Mouse (Mus musculus) forebrain, embryonic 11.5 days (tissue): ENCODE measurements around the gene Zfp105. TPM values are rescaled to one million over a fixed set of nuclear protein-coding genes. Genes with fewer than 3 reads are reported as not detected.

Experiments
- ATAC-seq: fragments of 200-750 bp; cut with Nextera tagmentation; replicated peaks from 2 replicates; pipeline ENCODE4 v1.8.0; 2017; ENCODE audit warnings: moderate TSS enrichment; ENCODE audit not compliant: low FRiP score
- DNase-seq: peaks from one replicate; pipeline ENCODE4 v3.0.0-alpha.2; 2017; ENCODE audit warnings: low spot score
- H3K27ac ChIP-seq: fragments of 300-500 bp; sonication (generic); 2 replicates; pipeline ENCODE4 v1.5.1; 2014; ENCODE audit warnings: low read depth, low read length
- H3K27me3 ChIP-seq: fragments of 300-500 bp; sonication (generic); 2 replicates; pipeline ENCODE4 v1.6.1; 2014; ENCODE audit warnings: mild to moderate bottlenecking, low read length, mixed read lengths; ENCODE audit not compliant: control insufficient read depth, insufficient read depth
- H3K36me3 ChIP-seq: fragments of 300-500 bp; sonication (generic); 2 replicates; pipeline ENCODE4 v1.6.1; 2014; ENCODE audit warnings: mild to moderate bottlenecking, low read length, moderate library complexity, mixed read lengths; ENCODE audit not compliant: control insufficient read depth, insufficient read depth
- H3K4me1 ChIP-seq: fragments of 300-500 bp; sonication (generic); replicated peaks from 2 replicates; pipeline ENCODE4 v1.6.1; 2014; ENCODE audit warnings: low read length, mixed read lengths; ENCODE audit not compliant: control insufficient read depth, insufficient read depth
- H3K4me2 ChIP-seq: fragments of 300-500 bp; sonication (generic); 2 replicates; pipeline ENCODE4 v1.6.1; 2014; ENCODE audit warnings: low read depth, mild to moderate bottlenecking, low read length, moderate library complexity, mixed read lengths; ENCODE audit not compliant: severe bottlenecking
- H3K4me3 ChIP-seq: fragments of 300-500 bp; sonication (generic); 2 replicates; pipeline ENCODE4 v1.5.1; 2014; ENCODE audit warnings: low read depth, low read length
- H3K9ac ChIP-seq: fragments of 300-500 bp; sonication (generic); 2 replicates; pipeline ENCODE4 v1.6.1; 2014; ENCODE audit warnings: low read length
- H3K9me3 ChIP-seq: fragments of 300-500 bp; sonication (generic); 2 replicates; pipeline ENCODE4 v1.6.1; 2016; ENCODE audit warnings: low read length, mixed read lengths; ENCODE audit not compliant: control insufficient read depth
- WGBS: fragments of 180-500 bp; shearing (Covaris S2); extraction: QIAGEN DNeasy Blood & Tissue Kit; methylation state at CpG from one replicate; pipeline ENCODE4 v1.1.7; 2014; 5-methylcytosine and 5-hydroxymethylcytosine counted together
- polyA plus RNA-seq: library from polyadenylated mRNA; unstranded; fragments of >200 nt; fragmentation: Nextera tagmentation; extraction: Ambion mirVana; gene quantifications from 2 replicates; pipeline ENCODE4 v1.2.1, GENCODE M21; 2014

Gene Zfp105
- 32.2 and 34.8 TPM in 2 replicates for polyA plus RNA-seq

GRCm38 (mm10) chr9:122922936-122923381 lies at the start of gene Zfp105:
TSS of gene Zfp105 (plus strand) at chr9:122923072.
- Histone ChIP-seq H3K27ac (peak within 1 kb of the TSS; percentile 63), H3K4me2 (peak within 1 kb of the TSS; percentile 53), H3K9ac (peak within 1 kb of the TSS; percentile 97), H3K4me1 (peaks cover 3% of the 10 kb centered on the region; the same call in 1 of the 2 replicates), H3K36me3 (peaks cover 28% of the 10 kb centered on the region), H3K27me3 (no peaks in the 10 kb centered on the region), H3K4me3 (peak within 1 kb of the TSS; percentile 75), H3K9me3 (no peaks in the 10 kb centered on the region)
- peak; percentile 93 for DNase-seq
- ATAC-seq = peak; percentile 99
- WGBS = under 1% methylated on average over 43 of the region's 43 CpGs

- no peak overlapping the region for H3K9ac ChIP-seq
- H3K4me2 ChIP-seq = no peak overlapping the region
- no peak overlapping the region for H3K4me3 ChIP-seq
- H3K4me1 ChIP-seq = no peaks in the 10 kb centered on the region
- no peaks in the 10 kb centered on the region for H3K36me3 ChIP-seq
- WGBS = 69% methylated on average over 1 of the region's 1 CpGs
- no peaks in the 10 kb centered on the region for H3K27me3 ChIP-seq
- no peak overlapping the region for H3K27ac ChIP-seq
- no peaks in the 10 kb centered on the region for H3K9me3 ChIP-seq
- DNase-seq (no peak), ATAC-seq (no peak)
These were observed 48.2 kb upstream of the Zfp105 start for GRCm38 (mm10) chr9:122874653-122875052.

DNA sequence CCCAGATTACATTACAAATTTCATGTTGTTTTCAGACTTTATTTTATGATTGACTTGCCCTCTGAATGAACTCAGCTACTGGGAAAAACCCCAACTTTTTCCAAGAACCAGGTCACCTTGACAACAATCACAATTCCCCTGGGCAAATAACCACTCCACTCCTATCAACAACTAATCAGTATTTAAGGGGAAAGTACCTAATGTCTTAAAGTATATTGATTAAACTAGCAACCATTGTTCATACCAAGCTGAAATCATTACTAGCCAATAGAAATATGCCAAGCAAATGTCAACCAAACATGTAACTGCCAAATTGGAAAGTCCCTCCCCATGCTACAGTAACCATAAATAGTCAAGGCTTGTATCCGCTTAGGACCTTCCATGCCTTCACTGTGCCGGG lies 47.7 kb upstream of the Zfp105 start:
- Histone ChIP-seq H3K4me3 (no peak overlapping the region), H3K4me1 (no peaks in the 10 kb centered on the region), H3K27ac (no peak overlapping the region), H3K4me2 (no peak overlapping the region), H3K27me3 (no peaks in the 10 kb centered on the region), H3K9ac (no peak overlapping the region), H3K9me3 (no peaks in the 10 kb centered on the region), H3K36me3 (no peaks in the 10 kb centered on the region)
- no peak for ATAC-seq
- DNase-seq = no peak
- 89% methylated on average over 2 of the region's 2 CpGs for WGBS

DNA sequence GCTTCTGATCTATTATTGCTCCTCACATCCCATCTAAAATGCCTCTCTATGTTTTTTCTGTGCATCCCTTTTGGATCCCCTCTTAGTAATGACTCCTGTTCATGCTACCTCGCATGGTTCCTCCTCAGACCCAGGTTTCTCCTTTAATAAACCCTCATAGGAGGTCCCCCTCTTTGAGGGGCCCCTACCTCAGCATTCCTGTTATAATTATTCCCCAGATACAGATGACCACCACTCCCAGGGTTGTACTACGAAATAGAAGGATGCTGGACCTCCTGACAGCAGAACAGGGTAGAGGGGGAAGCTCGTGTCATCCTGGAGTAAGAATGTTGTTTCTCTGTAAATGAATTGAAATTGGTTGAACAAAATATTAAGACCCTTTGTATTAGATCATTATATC lies 37.5 kb upstream of the Zfp105 start, which contains the start of gene Zkscan7:
TSS of gene Zkscan7 (plus strand) at position 301 of the 400 bp plus-strand sequence.
- Histone ChIP-seq H3K4me3 (peak within 1 kb of the TSS; percentile 55), H3K27ac (no peak within 1 kb of the TSS), H3K9ac (peak within 1 kb of the TSS; percentile 62; the same call in 1 of the 2 replicates), H3K36me3 (no peaks in the 10 kb centered on the region), H3K9me3 (no peaks in the 10 kb centered on the region), H3K4me2 (peak within 1 kb of the TSS; percentile 78), H3K27me3 (no peaks in the 10 kb centered on the region), H3K4me1 (no peaks in the 10 kb centered on the region; the same call in 1 of the 2 replicates)
- WGBS = 81% methylated on average over 3 of the region's 3 CpGs
- ATAC-seq (no peak), DNase-seq (no peak)

DNA sequence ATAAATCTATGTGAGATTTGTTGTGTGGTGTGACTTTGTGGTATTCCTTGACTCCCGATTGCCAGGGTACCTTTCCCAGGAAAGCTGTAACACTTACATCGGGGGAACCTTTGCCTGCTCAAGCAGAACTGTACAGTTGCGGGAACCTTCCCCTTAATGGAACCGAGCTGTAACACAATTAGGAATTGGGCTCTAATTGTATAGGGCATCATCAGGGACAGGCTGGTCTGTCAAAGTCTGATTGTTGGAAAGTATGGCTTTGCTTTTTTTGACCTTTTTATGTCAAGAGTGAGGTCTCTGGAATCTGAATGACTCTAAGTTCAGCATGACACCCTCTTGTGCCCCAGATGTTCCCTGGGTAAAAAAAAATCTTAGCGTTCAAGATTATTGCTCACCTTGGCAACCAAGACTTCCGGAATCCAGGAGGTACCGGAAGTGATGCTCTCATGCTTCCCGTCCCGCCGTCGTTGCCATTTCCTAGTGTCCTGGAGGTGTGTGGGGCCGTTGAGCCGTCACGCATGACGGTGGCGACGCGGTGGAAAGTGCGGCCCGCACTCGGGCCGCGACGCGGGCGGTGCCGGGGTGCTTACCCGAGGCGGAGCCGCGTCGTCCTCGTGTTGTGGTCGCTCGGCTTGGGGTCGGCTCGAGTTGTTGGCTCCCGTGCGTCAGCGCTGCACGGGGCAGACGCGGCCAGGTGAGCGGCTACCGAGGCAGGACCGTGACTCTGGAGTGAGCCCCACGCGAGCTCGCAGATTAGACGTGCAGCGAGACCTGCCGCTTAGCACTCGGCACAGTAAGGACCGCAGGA lies 36.3 kb upstream of the Zfp105 start:
- Histone ChIP-seq H3K4me1 (no peaks in the 10 kb centered on the region; the same call in 1 of the 2 replicates), H3K27ac (no peak overlapping the region), H3K36me3 (no peaks in the 10 kb centered on the region), H3K27me3 (no peaks in the 10 kb centered on the region), H3K4me3 (peak overlapping the region; percentile 55), H3K4me2 (peak overlapping the region; percentile 78), H3K9me3 (no peaks in the 10 kb centered on the region), H3K9ac (peak overlapping the region; percentile 62)
- peak; percentile 76 for DNase-seq
- ATAC-seq = peak; percentile 86
- 7% methylated on average over 54 of the region's 54 CpGs for WGBS

DNA sequence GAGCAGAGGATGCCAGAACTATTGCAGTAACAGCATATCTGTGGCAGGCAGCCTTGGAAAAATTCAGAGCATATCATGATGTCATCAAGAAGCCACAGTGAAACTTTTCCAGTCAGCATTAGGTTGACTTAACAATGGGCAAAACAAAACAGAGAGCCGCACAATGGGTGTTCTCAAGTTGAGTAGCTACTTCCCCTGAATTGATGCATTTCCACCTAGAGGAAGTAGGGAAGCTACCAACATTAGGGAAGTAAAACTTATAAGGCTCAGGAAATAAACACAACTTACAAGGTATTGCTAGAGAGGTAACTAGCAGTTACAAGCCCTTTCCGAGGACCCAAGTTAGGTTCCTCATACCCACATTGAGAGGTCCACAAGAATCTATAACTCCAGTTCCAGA lies 21.8 kb upstream of the Zfp105 start:
- no peak for ATAC-seq
- H3K27me3 ChIP-seq = no peaks in the 10 kb centered on the region
- no peak overlapping the region for H3K9ac ChIP-seq
- DNase-seq = no peak
- no peak overlapping the region for H3K4me3 ChIP-seq
- H3K4me2 ChIP-seq = no peak overlapping the region
- no peak overlapping the region for H3K27ac ChIP-seq
- no peaks in the 10 kb centered on the region; the same call in 1 of the 2 replicates for H3K9me3 ChIP-seq
- WGBS = 87% methylated on average over 2 of the region's 2 CpGs
- no peaks in the 10 kb centered on the region for H3K36me3 ChIP-seq
- peaks cover 2% of the 10 kb centered on the region; the same call in 1 of the 2 replicates for H3K4me1 ChIP-seq

DNA sequence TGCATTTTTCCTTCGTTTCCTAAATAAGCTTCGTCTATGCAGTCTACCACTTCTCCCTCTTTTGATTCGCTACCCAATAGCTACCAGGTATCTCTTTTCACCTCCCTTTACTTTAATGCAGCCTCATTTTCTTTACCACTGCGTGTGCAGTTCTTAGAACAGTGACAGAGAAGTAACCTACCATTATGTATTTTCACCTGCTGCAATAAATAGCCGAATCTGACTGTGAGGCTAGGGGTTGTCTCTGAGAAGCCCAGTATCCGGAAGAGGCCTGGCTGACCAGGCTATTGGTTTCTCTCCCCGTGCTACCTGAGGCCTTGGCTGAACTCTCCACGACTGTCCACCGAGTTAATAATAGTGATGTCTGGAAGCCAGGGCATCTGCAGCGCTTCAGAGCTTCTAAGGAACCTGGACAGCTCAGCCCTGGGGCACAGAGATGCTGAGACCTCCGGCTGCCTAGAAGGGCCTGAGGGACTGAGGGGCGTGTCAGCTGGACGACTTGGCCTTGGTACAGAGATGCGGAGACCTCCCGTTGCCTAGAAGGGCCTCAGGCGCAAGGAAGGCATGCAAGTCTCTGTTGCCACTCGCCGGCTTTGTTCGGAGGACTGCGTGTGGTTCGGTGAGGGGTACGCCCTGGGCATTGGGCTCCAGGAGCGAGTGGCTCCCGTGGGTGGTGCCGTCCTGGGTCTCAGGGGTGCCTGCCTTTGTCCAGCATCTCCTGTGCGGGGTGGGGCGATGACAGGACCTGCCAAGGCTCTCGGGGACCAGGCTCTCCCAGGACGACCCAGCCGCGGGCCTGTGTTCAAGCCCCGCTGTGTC lies 19.9 kb upstream of the Zfp105 start:
- Histone ChIP-seq H3K4me2 (peak overlapping the region; percentile 74), H3K4me1 (peaks cover 2% of the 10 kb centered on the region; the same call in 1 of the 2 replicates), H3K9ac (peak overlapping the region; percentile 89), H3K27me3 (no peaks in the 10 kb centered on the region), H3K27ac (no peak overlapping the region), H3K4me3 (peak overlapping the region; percentile 57), H3K36me3 (no peaks in the 10 kb centered on the region), H3K9me3 (no peaks in the 10 kb centered on the region)
- ATAC-seq (peak; percentile 99), DNase-seq (peak; percentile 88)
- WGBS = 14% methylated on average over 32 of the region's 32 CpGs

- Histone ChIP-seq H3K27me3 (no peaks in the 10 kb centered on the region), H3K9me3 (no peaks in the 10 kb centered on the region), H3K27ac (no peak overlapping the region), H3K36me3 (peaks cover 24% of the 10 kb centered on the region), H3K4me1 (peaks cover 3% of the 10 kb centered on the region; the same call in 1 of the 2 replicates), H3K4me2 (peak overlapping the region; percentile 53; the same call in 1 of the 2 replicates), H3K4me3 (peak overlapping the region; percentile 75), H3K9ac (peak overlapping the region; percentile 97; the same call in 1 of the 2 replicates)
- DNase-seq = no peak
- WGBS = 18% methylated on average over 3 of the region's 3 CpGs
- peak; percentile 42; the same call in 1 of the 2 replicates for ATAC-seq
These were observed 436 bp upstream of the Zfp105 start for GRCm38 (mm10) chr9:122922436-122922835.
